Mouse (Mus musculus) heart, postnatal 14 days (tissue): ENCODE results near the gene Plekhh1. TPM values are rescaled to one million over a fixed set of nuclear protein-coding genes. Genes with fewer than 3 reads are reported as not detected.

ENCODE experiments used
- DNase-seq, 2 experiments: peaks; one replicate each; pipeline ENCODE4 v3.0.0; 2021 to 2022
- intact Hi-C: fragments of 180-260 bp; cut with DNase I; formaldehyde crosslinking; loops from one replicate; pipeline ENCODE4 v1.15.1; 2025
- long read RNA-seq, 2 experiments: library from polyadenylated mRNA; stranded (forward); transcript quantifications; one replicate each; pipeline ENCODE4 v2.0.0; 2021
- total RNA-seq, 2 experiments: library from RNA; stranded (reverse); gene quantifications; 2 replicates each; pipeline ENCODE4 v1.2.3; 2021

Gene Plekhh1
- total RNA-seq: 1 to 10 TPM; 5.5 to 5.7 TPM
- long read RNA-seq, experiment 1, full-length matches to known transcripts: 2 of 2 reads
- long read RNA-seq, experiment 1, partial matches to known transcripts: 0 of 2 reads
- long read RNA-seq, experiment 1, other reads (novel, unspliced or antisense): 0 of 2 reads
- long read RNA-seq, experiment 2, partial matches to known transcripts: 2 of 3 reads
- long read RNA-seq, experiment 2, other reads (novel, unspliced or antisense): 1 of 3 reads

DNA sequence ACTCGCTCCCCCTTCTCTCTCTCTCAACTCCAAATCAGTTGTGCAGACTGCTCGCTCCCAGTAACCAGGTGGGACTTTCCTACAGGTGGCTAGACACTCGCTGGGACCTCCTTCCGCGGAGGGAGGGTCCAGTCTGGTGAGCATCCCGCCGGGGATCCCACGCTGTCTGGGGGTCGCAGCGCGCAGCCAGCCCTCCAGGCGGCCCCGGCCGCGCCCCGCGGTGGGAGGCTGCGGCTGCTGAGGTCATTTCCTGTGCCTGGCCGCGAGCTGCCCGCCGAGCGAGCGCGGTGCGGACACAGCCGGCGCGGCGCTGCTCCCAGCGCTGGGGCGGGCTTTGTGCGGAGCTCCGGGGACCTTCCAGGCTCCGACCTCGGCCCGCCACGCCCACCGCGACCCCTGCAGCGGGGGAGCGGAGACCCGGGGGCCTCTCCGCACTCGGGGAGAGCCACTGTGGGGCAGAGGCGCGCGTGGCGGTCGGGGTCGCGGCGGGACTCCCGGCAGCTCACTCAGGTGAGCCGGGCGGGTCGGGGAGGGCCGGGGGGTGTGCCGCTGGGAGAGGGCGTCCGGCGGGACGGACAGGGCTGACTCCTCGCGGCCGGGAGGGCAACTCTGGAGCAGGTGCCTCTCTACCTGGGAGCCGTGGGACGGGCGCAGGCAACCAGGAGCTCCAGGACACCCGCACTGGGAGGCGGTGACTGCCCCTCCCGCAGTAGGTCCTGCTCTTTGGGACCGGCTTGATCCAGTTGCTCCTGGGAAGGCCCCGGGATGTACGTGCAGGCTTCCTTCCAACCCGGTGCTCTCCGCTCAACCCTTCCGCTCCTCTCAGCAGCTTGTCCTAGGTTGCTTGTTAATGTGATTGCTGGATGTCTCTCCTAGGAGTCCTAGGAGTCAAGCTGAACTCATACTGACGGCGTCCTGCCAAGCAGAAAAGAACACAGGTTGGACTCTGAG lies at the start of gene Plekhh1:
Gene Plekhh1, plus strand, starts transcription at position 253 of the 951 bp plus-strand sequence.
- DNase-seq: peak; percentile 60
- intact Hi-C loops: no loop called here

DNA sequence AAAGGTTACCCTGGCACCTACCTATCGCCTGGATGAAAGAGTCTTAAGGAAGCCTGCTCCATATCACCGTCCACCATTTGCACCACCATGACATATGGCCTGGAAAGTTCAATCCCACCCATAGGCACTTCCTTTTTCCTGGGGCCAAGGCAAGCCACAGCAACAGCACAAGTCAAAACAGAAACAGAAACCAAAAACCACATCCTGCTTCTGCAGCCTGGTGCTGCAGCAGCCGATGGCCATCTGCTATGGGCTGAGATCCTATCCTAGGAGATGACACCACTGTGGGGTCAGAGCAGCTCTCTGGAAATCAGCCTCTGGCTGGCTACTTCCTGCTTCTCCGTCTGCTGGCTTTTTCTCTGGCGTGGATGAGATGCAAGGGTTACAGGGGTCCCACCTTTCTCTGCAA lies 48.3 kb upstream of the Plekhh1 start:
- DNase-seq: peak; percentile 17 to 37
- intact Hi-C loops: no loop called here

DNA sequence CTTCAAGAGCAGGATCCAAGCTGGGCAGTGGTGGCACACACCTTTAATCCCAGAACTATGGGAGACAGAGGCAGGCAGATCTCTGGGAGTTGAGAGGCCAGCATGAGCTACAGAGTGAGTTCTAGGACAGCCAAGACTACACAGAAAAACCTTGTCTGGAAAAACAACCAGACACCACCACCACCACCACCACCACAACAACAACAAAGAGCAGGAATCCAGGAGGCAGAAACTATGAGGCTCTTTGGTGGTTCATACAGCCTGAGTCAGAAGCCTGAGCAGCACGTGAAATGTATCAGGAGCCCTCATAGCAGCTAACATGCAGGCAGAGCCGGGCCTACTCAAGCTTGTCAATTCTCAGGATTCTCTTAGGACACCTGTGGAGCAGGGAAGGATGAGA lies 47.8 kb upstream of the Plekhh1 start:
- no peak for DNase-seq
- intact Hi-C loops: no loop called here

DNA sequence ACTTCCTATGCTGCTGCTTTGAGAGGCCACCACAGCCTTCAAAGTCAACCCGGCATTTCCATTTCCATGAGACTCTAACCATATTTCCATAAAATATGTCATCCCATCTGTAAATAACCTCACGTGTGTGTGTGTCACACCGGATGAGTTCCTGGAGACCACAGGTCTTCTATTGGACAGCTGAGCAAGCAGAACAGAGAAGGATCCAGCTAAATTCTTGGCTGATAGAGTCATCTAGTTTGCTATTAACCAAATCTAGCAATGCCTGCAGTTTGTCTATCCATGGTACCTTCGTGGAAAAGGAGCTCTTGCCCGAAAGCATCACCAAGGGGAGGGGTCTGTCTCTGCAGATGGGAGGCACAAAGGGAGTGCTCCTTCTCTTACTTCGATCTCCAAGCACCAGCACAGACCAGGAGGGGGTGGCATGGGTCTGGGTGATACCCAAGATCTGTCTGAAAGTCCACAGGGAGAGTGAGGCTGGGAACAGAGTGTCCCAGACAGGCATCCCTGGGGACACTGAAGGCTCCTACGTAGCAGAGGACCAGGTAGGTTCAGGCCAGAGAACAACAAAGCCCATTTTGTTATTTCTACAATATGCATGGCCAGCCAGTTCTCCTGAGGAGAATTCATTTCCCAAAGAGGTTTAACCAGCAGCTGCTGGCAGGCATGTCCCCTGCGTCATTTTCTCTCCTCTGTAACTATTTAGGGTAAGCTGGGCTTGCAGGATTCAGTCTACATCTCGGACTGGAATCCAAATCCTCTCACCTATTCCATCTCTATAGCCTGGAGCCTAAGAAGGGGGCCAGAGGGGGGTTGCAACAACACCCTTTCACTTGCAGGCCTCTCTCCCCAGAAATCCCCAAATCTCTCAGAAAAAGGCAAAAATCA lies 46.8 kb upstream of the Plekhh1 start:
- DNase-seq: no peak
- intact Hi-C loops: no loop called here

DNA sequence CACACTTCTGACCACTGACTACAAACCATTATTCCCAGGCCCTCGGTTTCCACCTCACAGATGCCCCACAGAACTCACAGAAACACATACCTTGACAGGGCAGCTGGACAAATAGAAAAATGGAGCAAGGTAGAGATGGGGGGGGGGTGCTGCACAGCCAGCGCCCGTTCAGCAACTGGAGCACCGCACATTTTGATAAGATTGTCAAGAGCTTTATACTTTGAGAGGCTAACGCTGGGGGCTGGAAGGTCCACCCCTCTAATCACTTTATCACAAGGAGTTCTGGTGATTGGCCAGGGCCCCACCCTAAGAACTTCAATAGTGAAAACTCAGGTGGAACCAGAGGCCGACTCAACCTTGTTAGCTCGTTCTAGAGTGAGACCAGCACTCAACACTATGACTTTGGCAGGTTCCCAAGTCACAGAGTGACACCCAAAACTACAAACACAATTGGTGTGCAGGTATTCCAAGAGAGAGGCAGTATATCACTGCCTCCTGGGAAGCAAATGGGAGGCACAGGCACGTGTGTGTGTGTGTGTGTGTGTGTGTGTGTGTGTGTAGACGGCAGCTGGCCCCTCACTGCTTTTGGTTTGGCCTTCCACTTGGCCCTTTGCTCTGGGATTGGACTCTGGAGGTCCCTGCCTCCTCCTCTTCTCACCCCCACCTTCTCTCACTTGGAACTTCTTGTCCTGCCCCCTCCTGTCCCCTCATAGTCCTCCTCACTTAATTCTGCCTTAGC lies 45.5 kb upstream of the Plekhh1 start:
- intact Hi-C loops: no loop called here
- DNase-seq: no peak

DNA sequence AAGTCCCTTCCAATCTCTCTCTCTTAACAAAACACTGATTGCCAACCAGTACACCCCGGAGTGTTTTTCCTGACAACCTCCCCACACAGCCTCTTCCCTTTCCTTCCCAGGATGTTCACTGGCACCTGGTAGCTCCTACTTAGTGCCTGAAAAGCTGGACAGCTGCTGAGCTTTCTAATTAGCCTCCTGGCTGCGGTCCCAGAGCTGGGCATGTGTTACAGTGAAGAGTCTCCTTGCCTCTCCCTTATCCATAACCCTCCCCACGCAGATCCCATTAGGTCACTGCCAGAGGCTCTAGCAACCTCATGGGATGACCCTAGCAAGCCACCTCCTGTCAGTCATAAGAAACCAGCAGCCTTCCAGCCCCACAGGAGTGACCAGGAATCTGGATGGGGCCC lies 44.9 kb upstream of the Plekhh1 start:
- peak; percentile 64 to 74 for DNase-seq
- intact Hi-C loops: no loop called here

DNA sequence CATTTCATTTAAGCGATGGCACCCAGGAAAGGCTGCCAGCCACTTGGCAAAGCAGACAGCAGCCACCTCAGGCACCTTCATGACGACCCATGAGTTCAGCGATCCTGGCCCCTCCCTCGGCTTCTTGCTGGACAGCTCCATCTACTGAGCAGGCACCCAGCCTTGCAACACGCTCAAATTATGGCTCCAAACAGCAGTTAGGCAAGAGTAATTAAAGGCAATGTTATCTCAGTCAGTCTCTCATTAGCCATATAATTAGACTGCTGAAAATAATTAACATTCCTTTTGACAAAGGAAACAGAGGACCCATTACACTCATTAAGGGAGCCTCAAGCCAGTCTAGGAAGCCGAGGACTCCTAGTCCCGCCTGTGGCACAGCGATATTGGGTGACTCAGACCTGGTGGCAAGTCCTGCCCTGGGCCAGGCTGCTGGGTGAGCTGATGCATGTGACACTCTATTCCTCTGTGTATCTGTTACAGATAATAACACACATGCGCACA lies 41.3 kb upstream of the Plekhh1 start:
- no peak for DNase-seq
- intact Hi-C loops: loop anchor here (5.0 kb wide), 1 partner anchor 70 kb away; no protein-coding TSS in a partner anchor

DNA sequence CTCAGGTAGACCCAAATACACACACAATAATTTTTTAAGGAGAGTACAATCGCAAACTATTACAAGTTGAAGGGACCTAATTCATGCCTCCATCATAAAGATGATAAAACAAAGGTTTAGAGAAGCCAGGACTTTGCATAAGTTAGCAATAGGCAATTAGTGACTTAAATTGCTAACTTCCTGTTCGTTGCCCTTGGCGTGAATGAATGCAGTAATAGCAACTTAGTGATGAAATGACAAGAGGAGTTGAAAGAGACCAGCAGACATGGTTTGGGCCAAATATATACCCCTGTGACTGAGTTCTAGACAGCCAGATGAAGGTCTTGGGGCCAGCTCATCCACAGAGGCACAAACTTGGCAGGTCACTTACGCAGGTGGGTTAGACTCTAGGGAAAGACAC lies 32.7 kb upstream of the Plekhh1 start:
- intact Hi-C loops: no loop called here
- no peak for DNase-seq

DNA sequence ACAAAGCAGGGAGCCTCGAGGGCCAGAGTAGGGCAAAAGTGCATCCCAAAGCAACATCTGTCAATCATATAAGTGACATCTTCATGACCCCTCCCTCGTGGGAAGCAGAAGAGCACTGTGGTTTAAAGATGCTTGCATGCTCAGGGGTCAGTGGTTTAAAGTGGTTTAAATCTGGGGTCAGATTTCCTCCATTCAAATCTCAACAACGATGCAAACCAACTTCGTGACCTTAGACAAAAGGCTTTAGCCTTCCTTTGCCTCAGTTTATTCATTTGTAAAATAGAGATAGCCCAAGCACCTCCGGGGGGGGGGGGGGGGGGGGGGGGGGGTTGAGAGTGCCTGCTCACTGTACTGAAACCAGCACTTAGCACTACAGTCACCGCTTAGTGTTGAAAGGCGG lies 32.3 kb upstream of the Plekhh1 start:
- DNase-seq: no peak
- intact Hi-C loops: no loop called here

DNA sequence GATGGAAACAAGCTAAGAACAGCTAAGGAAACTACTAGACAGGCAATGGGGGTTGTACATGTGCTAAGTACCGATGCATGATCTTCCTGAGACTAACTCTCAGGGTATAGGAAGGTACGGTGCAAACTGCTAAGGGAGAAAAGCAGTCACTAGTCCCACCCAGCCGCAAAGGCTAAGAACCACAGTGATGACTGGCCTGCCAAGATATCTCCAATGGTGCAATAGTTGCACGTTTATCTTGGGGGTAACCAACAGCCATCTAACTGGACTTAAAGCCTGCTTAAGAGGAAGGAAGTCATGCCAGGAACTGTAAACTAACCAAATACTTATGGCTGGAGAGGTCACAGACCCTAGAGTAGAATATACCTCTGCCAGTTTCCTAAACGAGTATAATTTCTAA lies 26.6 kb upstream of the Plekhh1 start:
- DNase-seq: no peak
- intact Hi-C loops: no loop called here

DNA sequence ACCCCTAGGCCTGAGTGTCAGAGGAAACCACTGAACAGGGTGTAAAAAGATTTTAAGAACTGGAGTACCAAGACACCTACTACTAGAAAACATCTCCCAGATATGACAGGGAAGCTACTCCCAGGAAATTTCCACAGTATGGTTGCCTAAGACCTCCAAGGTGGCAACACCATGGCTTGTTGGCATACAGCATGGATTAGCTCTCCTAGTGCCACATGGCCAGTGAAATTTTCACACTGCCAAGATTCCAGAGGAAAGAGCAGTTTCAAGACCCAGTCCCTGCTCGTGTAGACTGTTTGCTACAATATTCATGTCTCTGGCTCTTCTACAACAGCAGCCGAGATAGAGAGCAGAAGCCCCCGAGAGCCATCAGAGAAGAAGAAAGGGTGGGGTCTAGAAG lies 26.0 kb upstream of the Plekhh1 start:
- intact Hi-C loops: no loop called here
- DNase-seq: no peak

DNA sequence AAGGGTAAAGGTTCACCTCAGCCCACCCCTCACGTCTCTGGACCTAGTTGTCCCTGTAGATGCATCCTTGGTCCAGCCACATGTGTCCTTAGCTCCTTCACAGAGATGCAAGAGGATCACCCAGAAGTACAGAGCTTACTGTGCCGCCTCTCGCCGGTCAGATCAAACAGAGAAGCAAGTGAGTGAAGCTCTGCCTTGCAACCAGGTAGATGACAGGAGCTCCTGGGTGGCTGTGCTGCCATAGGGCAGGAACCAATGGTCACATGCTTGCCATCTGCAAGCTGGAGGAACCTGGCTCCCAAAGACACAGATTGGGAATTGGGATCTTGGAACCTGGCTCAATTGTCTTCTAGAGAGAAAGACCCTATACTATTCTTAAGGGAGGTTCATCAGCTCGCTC lies 23.5 kb upstream of the Plekhh1 start:
- intact Hi-C loops: loop anchor here (5.0 kb wide), 1 partner anchor 88 kb away; no protein-coding TSS in a partner anchor

DNA sequence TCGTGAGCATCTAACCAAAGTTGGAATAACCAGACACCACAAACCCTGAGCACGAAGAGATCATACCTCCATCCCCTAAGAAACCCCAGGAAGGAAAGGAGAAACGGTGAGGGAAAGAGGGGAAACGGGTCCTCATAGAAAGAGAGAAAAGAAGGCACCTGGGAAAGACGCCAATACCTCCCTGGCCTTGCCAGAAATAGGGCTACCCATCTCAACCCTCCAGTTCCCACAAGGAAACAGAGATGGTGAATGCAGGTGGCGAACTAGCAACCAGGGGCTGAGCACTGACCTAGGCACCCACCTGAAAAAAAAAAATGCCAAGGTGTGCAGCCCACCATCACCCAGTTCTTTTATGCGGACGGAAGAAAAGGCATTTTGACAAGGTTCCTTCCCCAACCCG lies 22.9 kb upstream of the Plekhh1 start:
- intact Hi-C loops: loop anchor here (5.0 kb wide), 1 partner anchor 89 kb away; no protein-coding TSS in a partner anchor
- DNase-seq: no peak

More for the DNA sequence above, 23.5 kb upstream of the Plekhh1 start:
- DNase-seq: no peak

DNA sequence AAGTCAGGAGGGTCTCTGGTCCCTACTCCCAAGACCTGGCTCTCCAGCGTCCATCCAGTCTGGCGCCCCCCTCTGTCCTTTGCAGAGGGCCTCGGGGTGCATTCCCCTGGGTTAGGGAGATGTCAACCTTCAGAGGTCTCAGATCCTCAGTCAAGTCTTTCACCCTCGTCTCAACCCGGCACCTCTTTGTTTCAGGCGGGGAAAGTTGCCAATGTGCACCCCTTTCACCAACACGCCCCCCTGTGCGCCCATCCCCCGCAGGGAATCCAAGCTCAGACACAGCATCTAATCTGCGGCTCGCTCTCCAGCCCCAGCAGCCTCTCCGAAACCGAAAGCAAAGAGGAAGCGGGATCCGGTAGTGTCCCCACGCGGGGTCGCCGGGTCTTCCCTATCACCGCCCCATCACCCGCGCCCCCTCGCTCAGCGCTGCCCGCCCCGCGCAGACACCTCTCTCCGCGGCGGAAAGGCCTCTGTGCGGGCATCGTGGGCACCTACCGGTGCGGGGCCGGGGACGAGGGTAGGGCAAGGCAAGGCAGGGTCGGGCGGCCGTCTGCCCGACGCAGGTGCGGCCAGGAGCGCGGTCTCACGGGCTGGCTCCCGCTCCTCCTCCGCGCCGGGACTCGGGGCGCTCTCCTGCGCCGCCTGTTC lies 22.4 kb upstream of the Plekhh1 start:
- intact Hi-C loops: loop anchor here (5.0 kb wide), 1 partner anchor 89 kb away; no protein-coding TSS in a partner anchor
- DNase-seq: peak; percentile 52 to 56

DNA sequence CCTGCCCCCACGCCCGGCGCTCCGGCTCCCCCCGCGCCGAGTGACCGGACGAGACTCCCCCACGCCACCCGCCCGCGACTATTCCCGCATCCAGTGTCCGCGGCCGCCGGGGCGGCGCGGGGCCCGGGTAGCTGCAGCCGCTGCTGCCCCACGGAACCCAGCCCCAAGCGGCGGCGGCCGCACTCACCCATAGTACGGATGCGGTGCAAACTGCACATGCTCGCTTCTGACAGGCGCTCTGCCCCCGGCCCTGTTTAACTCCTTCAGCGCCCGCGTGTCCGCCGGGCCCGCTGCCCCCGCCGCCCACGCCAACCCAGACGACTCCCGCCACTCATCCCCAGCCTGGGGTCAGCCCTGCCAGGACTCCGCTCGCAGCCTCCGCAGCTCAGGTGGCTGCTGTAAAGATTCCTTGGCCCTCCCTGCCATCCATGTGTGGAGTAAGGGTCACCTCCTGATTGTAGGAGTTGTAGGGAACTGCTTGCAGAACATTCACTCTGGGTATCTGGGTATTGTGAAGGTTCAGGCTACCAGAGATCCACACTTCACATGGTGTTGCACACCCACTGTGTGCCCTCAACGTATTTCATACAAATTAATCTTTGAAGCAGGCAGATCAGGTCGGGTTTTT lies 21.7 kb upstream of the Plekhh1 start, which contains the start of gene Tmem229b:
Gene Tmem229b, minus strand, starts transcription at position 502 of the 628 bp plus-strand sequence.
- intact Hi-C loops: loop anchor here (5.0 kb wide), 1 partner anchor 90 kb away; no protein-coding TSS in a partner anchor
- DNase-seq: no peak

DNA sequence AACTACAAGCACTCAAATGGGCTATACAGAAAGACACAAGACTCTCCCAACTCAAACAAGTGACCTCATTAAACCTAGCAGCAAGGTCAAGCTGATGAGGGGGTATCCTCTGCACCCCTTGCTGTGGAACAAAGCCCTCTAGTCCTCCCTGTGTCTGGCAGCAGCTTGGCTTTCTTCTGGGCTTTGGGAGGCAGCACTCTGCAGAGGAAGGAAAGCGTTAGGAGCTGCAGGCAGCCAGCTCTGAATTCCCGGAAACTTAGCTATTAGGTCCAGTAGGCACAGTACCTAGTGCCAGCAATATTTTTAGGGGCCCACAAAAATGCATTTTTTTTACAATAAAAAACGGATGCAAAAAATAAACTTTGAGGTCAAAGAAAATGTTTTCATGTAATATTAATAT lies 18.4 kb upstream of the Plekhh1 start:
- intact Hi-C loops: no loop called here
- DNase-seq: no peak

DNA sequence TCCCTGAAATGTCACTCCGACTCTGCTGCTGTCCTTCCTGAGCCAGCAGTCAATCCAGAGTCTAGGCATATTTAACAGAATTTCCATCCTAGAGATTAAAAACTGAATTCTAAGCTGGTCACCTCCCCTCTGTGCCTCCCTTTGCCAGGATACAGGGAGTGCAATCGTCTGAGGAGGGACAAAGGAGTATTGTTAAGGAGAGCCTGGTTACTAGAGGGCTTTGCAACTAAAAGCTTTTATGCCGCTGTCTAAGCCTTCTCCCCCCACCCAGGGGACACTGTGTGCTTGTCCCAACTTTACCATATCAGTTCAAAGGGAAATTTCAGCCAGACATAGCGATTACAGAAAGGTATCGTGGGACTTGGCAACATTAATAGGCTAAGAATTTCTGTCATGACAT lies 12.9 kb upstream of the Plekhh1 start:
- intact Hi-C loops: no loop called here
- DNase-seq: no peak

DNA sequence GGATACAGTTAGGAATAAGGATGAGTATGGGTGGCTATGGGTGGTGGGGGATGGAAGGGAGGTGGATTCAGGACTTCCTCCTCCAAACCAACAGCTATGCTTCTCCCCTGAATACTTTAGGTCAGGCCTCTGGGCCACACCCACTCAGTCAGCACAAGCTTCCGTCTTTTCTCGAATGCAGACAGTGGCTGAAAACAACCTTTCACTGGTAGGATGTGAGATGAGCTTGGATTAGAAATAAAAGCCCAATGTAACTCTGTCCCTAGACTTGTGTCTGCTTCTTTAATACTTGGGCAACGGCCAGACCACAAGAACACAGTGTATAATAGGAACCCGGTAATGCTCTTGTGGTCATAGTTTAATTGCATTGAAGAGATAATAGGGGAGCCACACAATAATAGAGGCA lies 11.0 kb upstream of the Plekhh1 start:
- intact Hi-C loops: no loop called here
- no peak for DNase-seq
